Mouse (Mus musculus): ENCODE measurements around the gene Hip1. TPM values are rescaled to one million over a fixed set of nuclear protein-coding genes. Genes with fewer than 3 reads are reported as not detected.

Gene Hip1
- polyA plus RNA-seq, 1 experiment: 51.6 TPM

DNA sequence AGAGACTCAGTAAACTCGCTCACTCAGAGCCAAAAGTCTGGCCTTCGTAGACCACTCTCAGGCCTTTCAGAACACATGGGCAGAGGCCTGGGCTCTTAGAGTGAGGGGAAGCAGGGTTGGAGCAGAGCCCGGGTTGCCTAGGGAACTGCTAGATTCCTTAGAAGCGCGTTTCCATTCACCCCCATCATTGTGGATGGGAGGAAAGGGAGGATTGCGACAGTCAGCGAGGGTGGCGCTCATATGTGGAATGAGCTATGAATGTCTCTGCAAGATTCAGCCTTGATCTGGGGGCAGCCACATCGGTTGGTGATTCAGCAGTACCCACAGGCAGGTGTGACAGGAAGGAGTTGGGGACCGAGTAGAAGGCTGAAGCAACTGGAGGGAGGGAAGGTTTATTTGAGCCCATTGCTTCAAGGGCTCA, 34.4 kb upstream of the Hip1 start:
- no peak overlapping the region for H3K4me3 ChIP-seq (ENCODE audit: low read depth, low read length)
- H3K4me1 ChIP-seq (ENCODE audit: control insufficient read depth, insufficient read depth, low read length): no peaks in the 10 kb centered on the region
- TF ChIP-seq CTCF (IDR thresholded peaks at IDR 0.05; ENCODE audit: low read depth, low read length) (no peak), POLR2A (IDR thresholded peaks at IDR 0.05; ENCODE audit: insufficient read depth, low read length) (no peak), EP300 (IDR thresholded peaks at IDR 0.05; ENCODE audit: insufficient read depth, low read depth, low read length) (no peak)
- no peaks in the 10 kb centered on the region for H3K9me3 ChIP-seq (replicated peaks; ENCODE audit: control insufficient read depth, insufficient read depth, low read length, poor library complexity, severe bottlenecking)
- no peaks in the 10 kb centered on the region for H3K27me3 ChIP-seq (ENCODE audit: control insufficient read depth, insufficient read depth, low read length, poor library complexity, severe bottlenecking)
- no peak overlapping the region for H3K9ac ChIP-seq (ENCODE audit: low read depth, poor library complexity, severe bottlenecking)
- H3K27ac ChIP-seq (ENCODE audit: insufficient read depth, low read length): no peak overlapping the region
- H3K36me3 ChIP-seq (ENCODE audit: control insufficient read depth, insufficient read depth, low read length, poor library complexity, severe bottlenecking): no peaks in the 10 kb centered on the region

DNA sequence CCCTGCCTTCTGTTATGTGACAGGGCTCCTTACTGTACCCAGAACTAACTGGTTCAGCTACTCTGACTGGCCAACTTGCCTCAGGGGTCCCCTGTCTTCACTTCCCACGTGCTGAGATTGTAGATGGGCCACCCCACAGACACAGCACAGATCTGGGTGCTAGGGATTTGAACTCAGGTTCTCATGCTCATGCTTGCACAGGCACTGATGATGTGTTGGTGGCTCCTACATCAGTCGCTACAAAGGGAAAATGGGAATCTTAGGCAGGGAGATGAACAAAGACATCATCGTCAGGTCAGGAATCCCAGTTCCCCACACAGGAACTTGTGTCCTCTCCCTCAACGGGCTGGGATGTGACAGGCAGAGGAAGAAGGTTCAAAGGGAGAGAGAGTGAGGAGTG, 31.1 kb upstream of the Hip1 start:
- no peaks in the 10 kb centered on the region for H3K27me3 ChIP-seq (ENCODE audit: control insufficient read depth, insufficient read depth, low read length, poor library complexity, severe bottlenecking)
- H3K9ac ChIP-seq (ENCODE audit: low read depth, poor library complexity, severe bottlenecking): no peak overlapping the region
- H3K4me1 ChIP-seq (ENCODE audit: control insufficient read depth, insufficient read depth, low read length): no peaks in the 10 kb centered on the region
- no peaks in the 10 kb centered on the region for H3K36me3 ChIP-seq (ENCODE audit: control insufficient read depth, insufficient read depth, low read length, poor library complexity, severe bottlenecking)
- TF ChIP-seq CTCF (IDR thresholded peaks at IDR 0.05; ENCODE audit: low read depth, low read length) (no peak), POLR2A (IDR thresholded peaks at IDR 0.05; ENCODE audit: insufficient read depth, low read length) (no peak), EP300 (IDR thresholded peaks at IDR 0.05; ENCODE audit: insufficient read depth, low read depth, low read length) (no peak)
- no peak overlapping the region for H3K4me3 ChIP-seq (ENCODE audit: low read depth, low read length)
- no peaks in the 10 kb centered on the region; the same call in 1 of the 2 replicates for H3K9me3 ChIP-seq (replicated peaks; ENCODE audit: control insufficient read depth, insufficient read depth, low read length, poor library complexity, severe bottlenecking)
- no peak overlapping the region for H3K27ac ChIP-seq (ENCODE audit: insufficient read depth, low read length)

DNA sequence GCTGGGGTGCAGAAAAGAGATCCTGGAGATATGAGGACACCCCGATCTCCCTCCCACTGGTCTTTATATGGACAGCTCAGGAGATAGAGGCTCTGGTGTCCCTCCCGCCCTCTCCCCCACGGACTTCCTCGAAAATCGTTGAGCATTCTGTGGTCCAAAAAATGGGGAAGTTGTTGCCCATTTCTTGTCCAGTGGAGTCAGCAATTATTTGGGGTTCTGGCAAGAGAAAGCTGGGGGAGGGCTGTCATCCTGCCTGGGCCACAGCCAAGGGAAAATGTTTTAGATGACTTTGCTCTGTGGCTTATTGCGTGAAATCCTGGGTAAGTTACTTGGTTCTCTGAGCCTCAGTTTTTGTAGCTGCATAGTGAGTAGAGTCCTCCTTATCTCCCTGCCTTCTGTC, 28.1 kb upstream of the Hip1 start, which contains the start of gene Ccl24:
TSS of gene Ccl24 (minus strand) at position 44 of the 400 bp plus-strand sequence.
- Histone ChIP-seq H3K4me1 (ENCODE audit: control insufficient read depth, insufficient read depth, low read length) (no peaks in the 10 kb centered on the region), H3K36me3 (ENCODE audit: control insufficient read depth, insufficient read depth, low read length, poor library complexity, severe bottlenecking) (no peaks in the 10 kb centered on the region), H3K27ac (ENCODE audit: insufficient read depth, low read length) (no peak within 1 kb of the TSS), H3K27me3 (ENCODE audit: control insufficient read depth, insufficient read depth, low read length, poor library complexity, severe bottlenecking) (no peaks in the 10 kb centered on the region), H3K4me3 (ENCODE audit: low read depth, low read length) (no peak within 1 kb of the TSS), H3K9me3 (replicated peaks; ENCODE audit: control insufficient read depth, insufficient read depth, low read length, poor library complexity, severe bottlenecking) (no peaks in the 10 kb centered on the region; the same call in 1 of the 2 replicates), H3K9ac (ENCODE audit: low read depth, poor library complexity, severe bottlenecking) (no peak within 1 kb of the TSS)
- TF ChIP-seq CTCF (IDR thresholded peaks at IDR 0.05; ENCODE audit: low read depth, low read length): no peak
- TF ChIP-seq EP300 (IDR thresholded peaks at IDR 0.05; ENCODE audit: insufficient read depth, low read depth, low read length): no peak
- no peak for TF ChIP-seq POLR2A (IDR thresholded peaks at IDR 0.05; ENCODE audit: insufficient read depth, low read length)

GRCm38 (mm10) chr5:135568698-135569097, 23.8 kb upstream of the Hip1 start:
- Histone ChIP-seq H3K27me3 (ENCODE audit: control insufficient read depth, insufficient read depth, low read length, poor library complexity, severe bottlenecking) (no peaks in the 10 kb centered on the region), H3K4me3 (ENCODE audit: low read depth, low read length) (no peak overlapping the region), H3K27ac (ENCODE audit: insufficient read depth, low read length) (no peak overlapping the region)

DNA sequence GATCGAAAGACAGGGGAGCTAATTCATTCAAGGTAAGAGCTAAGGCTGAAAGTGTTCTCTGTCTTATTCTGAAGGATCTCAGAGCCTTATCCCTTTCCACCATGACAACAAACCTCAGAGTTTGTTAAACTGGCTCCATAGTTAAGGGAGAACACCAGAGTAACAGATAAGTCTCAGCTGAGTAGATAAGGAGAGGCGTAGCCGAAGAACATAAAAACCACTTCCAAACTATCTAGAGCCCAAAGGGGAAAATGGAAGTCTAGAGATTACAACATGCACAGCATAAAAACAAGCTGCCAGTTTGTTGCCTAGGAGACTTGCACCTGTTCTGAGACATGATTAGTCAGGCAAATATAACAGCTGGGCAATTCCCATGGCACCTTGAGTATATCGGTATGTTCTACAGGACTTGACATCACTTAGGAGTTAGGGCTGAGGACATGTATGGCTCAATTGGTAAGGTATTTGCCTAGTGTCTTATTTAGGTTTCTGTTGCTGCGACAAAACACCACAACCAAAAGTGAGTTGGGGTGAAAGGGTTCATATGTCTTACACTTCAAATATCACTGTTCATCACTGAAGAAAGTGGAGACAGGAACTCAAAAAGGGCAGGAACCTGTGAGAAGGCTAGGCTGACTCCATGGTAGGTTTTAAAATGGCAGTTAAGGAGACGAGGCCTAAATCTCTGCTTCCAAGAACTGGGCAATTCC, 22.8 kb upstream of the Hip1 start:
- no peak overlapping the region for H3K4me3 ChIP-seq (ENCODE audit: low read depth, low read length)
- H3K4me1 ChIP-seq (ENCODE audit: control insufficient read depth, insufficient read depth, low read length): no peaks in the 10 kb centered on the region
- no peak overlapping the region for H3K27ac ChIP-seq (ENCODE audit: insufficient read depth, low read length)
- no peaks in the 10 kb centered on the region for H3K27me3 ChIP-seq (ENCODE audit: control insufficient read depth, insufficient read depth, low read length, poor library complexity, severe bottlenecking)
- H3K36me3 ChIP-seq (ENCODE audit: control insufficient read depth, insufficient read depth, low read length, poor library complexity, severe bottlenecking): no peaks in the 10 kb centered on the region
- H3K9me3 ChIP-seq (replicated peaks; ENCODE audit: control insufficient read depth, insufficient read depth, low read length, poor library complexity, severe bottlenecking): peaks cover 5% of the 10 kb centered on the region; the same call in 1 of the 2 replicates
- no peak overlapping the region for H3K9ac ChIP-seq (ENCODE audit: low read depth, poor library complexity, severe bottlenecking)
- TF ChIP-seq CTCF (IDR thresholded peaks at IDR 0.05; ENCODE audit: low read depth, low read length): no peak
- TF ChIP-seq POLR2A (IDR thresholded peaks at IDR 0.05; ENCODE audit: insufficient read depth, low read length): no peak
- TF ChIP-seq EP300 (IDR thresholded peaks at IDR 0.05; ENCODE audit: insufficient read depth, low read depth, low read length): no peak

More at GRCm38 (mm10) chr5:135568698-135569097, 23.8 kb upstream of the Hip1 start:
- Histone ChIP-seq H3K9me3 (replicated peaks; ENCODE audit: control insufficient read depth, insufficient read depth, low read length, poor library complexity, severe bottlenecking) (peaks cover 5% of the 10 kb centered on the region), H3K9ac (ENCODE audit: low read depth, poor library complexity, severe bottlenecking) (no peak overlapping the region), H3K4me1 (ENCODE audit: control insufficient read depth, insufficient read depth, low read length) (no peaks in the 10 kb centered on the region), H3K36me3 (ENCODE audit: control insufficient read depth, insufficient read depth, low read length, poor library complexity, severe bottlenecking) (no peaks in the 10 kb centered on the region)
- TF ChIP-seq POLR2A (IDR thresholded peaks at IDR 0.05; ENCODE audit: insufficient read depth, low read length) (no peak), EP300 (IDR thresholded peaks at IDR 0.05; ENCODE audit: insufficient read depth, low read depth, low read length) (no peak), CTCF (IDR thresholded peaks at IDR 0.05; ENCODE audit: low read depth, low read length) (no peak)

- TF ChIP-seq EP300 (IDR thresholded peaks at IDR 0.05; ENCODE audit: insufficient read depth, low read depth, low read length): no peak
- TF ChIP-seq POLR2A (IDR thresholded peaks at IDR 0.05; ENCODE audit: insufficient read depth, low read length): no peak
- TF ChIP-seq CTCF (IDR thresholded peaks at IDR 0.05; ENCODE audit: low read depth, low read length): no peak
- no peaks in the 10 kb centered on the region for H3K36me3 ChIP-seq (ENCODE audit: control insufficient read depth, insufficient read depth, low read length, poor library complexity, severe bottlenecking)
- H3K9me3 ChIP-seq (replicated peaks; ENCODE audit: control insufficient read depth, insufficient read depth, low read length, poor library complexity, severe bottlenecking): peaks cover 5% of the 10 kb centered on the region; the same call in 1 of the 2 replicates
- no peaks in the 10 kb centered on the region for H3K4me1 ChIP-seq (ENCODE audit: control insufficient read depth, insufficient read depth, low read length)
- H3K9ac ChIP-seq (ENCODE audit: low read depth, poor library complexity, severe bottlenecking): no peak within 1 kb of the TSS
- H3K4me3 ChIP-seq (ENCODE audit: low read depth, low read length): no peak within 1 kb of the TSS
- no peak within 1 kb of the TSS for H3K27ac ChIP-seq (ENCODE audit: insufficient read depth, low read length)
- no peaks in the 10 kb centered on the region for H3K27me3 ChIP-seq (ENCODE audit: control insufficient read depth, insufficient read depth, low read length, poor library complexity, severe bottlenecking)
Observed at GRCm38 (mm10) chr5:135563469-135563868, 18.5 kb upstream of the Hip1 start, which contains the start of gene Ccl26. Gene Ccl26, minus strand, starts transcription at chr5:135563569.

Measured in ES-Bruce4 (cell line).